Mouse (Mus musculus) MEL (cell line): ENCODE measurements around the gene Gimap7. TPM values are rescaled to one million over a fixed set of nuclear protein-coding genes. Genes with fewer than 3 reads are reported as not detected.

ENCODE experiments used
- DNase-seq: peaks from one replicate; pipeline ENCODE4 v3.0.0; 2011; ENCODE audit warnings: low read depth, low spot score
- H3K27ac ChIP-seq: 2 replicates; pipeline ENCODE4 v1.5.1; 2012; ENCODE audit warnings: low read depth, mild to moderate bottlenecking, control low read depth, low read length, moderate library complexity; ENCODE audit not compliant: control insufficient read depth
- H3K27me3 ChIP-seq, 2 experiments: fragments of 150-350 bp in 1 of 2; sonication (generic) in 1 of 2; 2 replicates each; pipeline ENCODE4 v1.6.1; 2012; ENCODE audit warnings: low read length in 2 of 2, mild to moderate bottlenecking in 2 of 2, improper control_type of control experiment in 1 of 2, moderate library complexity in 1 of 2; ENCODE audit not compliant: insufficient read depth in 2 of 2, control insufficient read depth in 1 of 2
- H3K36me3 ChIP-seq, 2 experiments: 2 replicates each; pipeline ENCODE4 v1.6.1; 2012 to 2014; ENCODE audit warnings: low read length in 2 of 2, improper control_type of control experiment in 1 of 2, inconsistent platforms in 1 of 2, mild to moderate bottlenecking in 1 of 2; ENCODE audit not compliant: insufficient read depth in 2 of 2, control insufficient read depth in 1 of 2
- H3K4me1 ChIP-seq, 2 experiments: fragments of 150-350 bp in 1 of 2; sonication (generic) in 1 of 2; 2 replicates each; pipeline ENCODE4 v1.6.1; 2012; ENCODE audit warnings: low read length in 2 of 2, improper control_type of control experiment in 1 of 2, mild to moderate bottlenecking in 1 of 2; ENCODE audit not compliant: insufficient read depth in 2 of 2, control insufficient read depth in 1 of 2
- H3K4me3 ChIP-seq, 2 experiments: fragments of 150-350 bp in 1 of 2; sonication (generic) in 1 of 2; 2 replicates each; pipeline ENCODE4 v1.5.1; 2012; ENCODE audit warnings: low read depth in 2 of 2, low read length in 2 of 2, mild to moderate bottlenecking in 2 of 2, moderate library complexity in 2 of 2, control low read depth in 1 of 2, improper control_type of control experiment in 1 of 2; ENCODE audit not compliant: control insufficient read depth in 1 of 2, insufficient read depth in 1 of 2
- H3K79me2 ChIP-seq: 2 replicates; pipeline ENCODE4 v1.6.1; 2012; ENCODE audit warnings: mild to moderate bottlenecking, low read length, moderate library complexity; ENCODE audit not compliant: control insufficient read depth, poor library complexity, insufficient read depth
- H3K9ac ChIP-seq: 2 replicates; pipeline ENCODE4 v1.6.1; 2012; ENCODE audit warnings: low read depth, mild to moderate bottlenecking, control low read depth, low read length, moderate library complexity; ENCODE audit not compliant: control insufficient read depth, poor library complexity, severe bottlenecking
- H3K9me3 ChIP-seq: fragments of 150-350 bp; sonication (generic); replicated peaks from 2 replicates; pipeline ENCODE4 v1.6.1; 2012; ENCODE audit warnings: mild to moderate bottlenecking, low read length, improper control_type of control experiment, moderate library complexity; ENCODE audit not compliant: insufficient read depth
- CHD1 ChIP-seq: IDR thresholded peaks from 2 replicates; pipeline ENCODE4 v1.6.1; 2012; ENCODE audit warnings: low read depth, mild to moderate bottlenecking, inconsistent platforms, low read length, improper control_type of control experiment
- CHD2 ChIP-seq: IDR thresholded peaks from 2 replicates; pipeline ENCODE4 v1.6.1; 2011; ENCODE audit warnings: low read length, improper control_type of control experiment
- CTCF ChIP-seq, 3 experiments: IDR thresholded peaks in 2 of 3; conservative IDR thresholded peaks in 1 of 3; 2 replicates each; pipeline ENCODE4 v1.5.1; 2011 to 2012; ENCODE audit warnings: low read length in 3 of 3, low read depth in 2 of 3, mild to moderate bottlenecking in 2 of 3, improper control_type of control experiment in 1 of 3, inconsistent platforms in 1 of 3, mixed read lengths in 1 of 3, moderate library complexity in 1 of 3; ENCODE audit not compliant: control insufficient read depth in 1 of 3, insufficient read depth in 1 of 3, poor library complexity in 1 of 3, severe bottlenecking in 1 of 3
- ELF1 ChIP-seq: IDR thresholded peaks from 2 replicates; pipeline ENCODE4 v1.6.1; 2014; ENCODE audit warnings: low read depth, mild to moderate bottlenecking, inconsistent platforms, low read length, improper control_type of control experiment, moderate library complexity
- EP300 ChIP-seq, 2 experiments: IDR thresholded peaks; 2 replicates each; pipeline ENCODE4 v1.6.1; 2011; ENCODE audit warnings: improper control_type of control experiment in 2 of 2, low read length in 2 of 2, low read depth in 1 of 2, mild to moderate bottlenecking in 1 of 2
- ETS1 ChIP-seq: IDR thresholded peaks from 2 replicates; pipeline ENCODE4 v1.6.1; 2012; ENCODE audit warnings: low read depth, mild to moderate bottlenecking, inconsistent platforms, low read length, improper control_type of control experiment, moderate library complexity
- GABPA ChIP-seq: IDR thresholded peaks from 2 replicates; pipeline ENCODE4 v1.6.1; 2012; ENCODE audit warnings: low read depth, mild to moderate bottlenecking, inconsistent platforms, low read length, improper control_type of control experiment, moderate library complexity
- GATA1 ChIP-seq: IDR thresholded peaks from 2 replicates; pipeline ENCODE4 v1.6.1; 2011; ENCODE audit warnings: low read depth, low read length, improper control_type of control experiment
- JUND ChIP-seq: IDR thresholded peaks from 2 replicates; pipeline ENCODE4 v1.6.1; 2011; ENCODE audit warnings: low read depth, mild to moderate bottlenecking, improper control_type of control experiment, low read length
- MAFK ChIP-seq: IDR thresholded peaks from 2 replicates; pipeline ENCODE4 v1.6.1; 2011; ENCODE audit warnings: low read depth, mild to moderate bottlenecking, low read length, improper control_type of control experiment, borderline replicate concordance
- MXI1 ChIP-seq: IDR thresholded peaks from 2 replicates; pipeline ENCODE4 v1.6.1; 2011; ENCODE audit warnings: mild to moderate bottlenecking, low read depth, low read length, improper control_type of control experiment
- MYC ChIP-seq: IDR thresholded peaks from 2 replicates; pipeline ENCODE4 v1.6.1; 2011; ENCODE audit warnings: low read depth, mild to moderate bottlenecking, low read length, improper control_type of control experiment, moderate library complexity
- NRF1 ChIP-seq: IDR thresholded peaks from 2 replicates; pipeline ENCODE4 v1.6.1; 2014; ENCODE audit warnings: low read depth, mild to moderate bottlenecking, inconsistent platforms, low read length, improper control_type of control experiment, moderate library complexity; ENCODE audit not compliant: poor library complexity, insufficient read depth, severe bottlenecking
- POLR2A ChIP-seq, 2 experiments: IDR thresholded peaks; 2 replicates each; pipeline ENCODE4 v1.6.1; 2011 to 2012; ENCODE audit warnings: low read length in 2 of 2, mild to moderate bottlenecking in 2 of 2, control low read depth in 1 of 2, improper control_type of control experiment in 1 of 2, low read depth in 1 of 2, moderate library complexity in 1 of 2; ENCODE audit not compliant: control insufficient read depth in 1 of 2, insufficient read depth in 1 of 2, poor library complexity in 1 of 2
- POLR2AphosphoS2 ChIP-seq: IDR thresholded peaks from 2 replicates; pipeline ENCODE4 v1.6.1; 2011; ENCODE audit warnings: low read length, improper control_type of control experiment
- POLR2AphosphoS5 ChIP-seq: IDR thresholded peaks from 2 replicates; pipeline ENCODE4 v1.6.1; 2012; ENCODE audit warnings: low read depth, borderline replicate concordance, mild to moderate bottlenecking, inconsistent platforms, low read length, moderate library complexity, mixed read lengths
- RAD21 ChIP-seq: IDR thresholded peaks from 2 replicates; pipeline ENCODE4 v1.6.1; 2011; ENCODE audit warnings: mild to moderate bottlenecking, low read depth, low read length, improper control_type of control experiment
- RCOR1 ChIP-seq: IDR thresholded peaks from 2 replicates; pipeline ENCODE4 v1.6.1; 2012; ENCODE audit warnings: low read depth, mild to moderate bottlenecking, inconsistent platforms, low read length, improper control_type of control experiment
- SIN3A ChIP-seq: IDR thresholded peaks from 2 replicates; pipeline ENCODE4 v1.6.1; 2012; ENCODE audit warnings: low read length, improper control_type of control experiment, inconsistent platforms
- TBP ChIP-seq: IDR thresholded peaks from 2 replicates; pipeline ENCODE4 v1.8.0; 2011; ENCODE audit warnings: low read depth, low read length, improper control_type of control experiment
- TCF12 ChIP-seq: IDR thresholded peaks from 2 replicates; pipeline ENCODE4 v1.6.1; 2014; ENCODE audit warnings: low read depth, mild to moderate bottlenecking, inconsistent platforms, low read length, improper control_type of control experiment, moderate library complexity
- USF1 ChIP-seq: IDR thresholded peaks from 2 replicates; pipeline ENCODE4 v1.6.1; 2014; ENCODE audit warnings: low read depth, mild to moderate bottlenecking, inconsistent platforms, low read length, improper control_type of control experiment, moderate library complexity
- ZC3H11A ChIP-seq: IDR thresholded peaks from 2 replicates; pipeline ENCODE4 v1.6.1; 2012; ENCODE audit warnings: low read depth, mild to moderate bottlenecking, inconsistent platforms, low read length, improper control_type of control experiment
- ZKSCAN1 ChIP-seq: IDR thresholded peaks from 2 replicates; pipeline ENCODE4 v1.6.1; 2012; ENCODE audit warnings: low read depth, mild to moderate bottlenecking, inconsistent platforms, low read length, improper control_type of control experiment, moderate library complexity
- ZMIZ1 ChIP-seq: IDR thresholded peaks from 2 replicates; pipeline ENCODE4 v1.6.1; 2012; ENCODE audit warnings: low read depth, mild to moderate bottlenecking, inconsistent platforms, low read length, improper control_type of control experiment, moderate library complexity
- polyA plus RNA-seq, 2 experiments: library from polyadenylated mRNA; stranded (reverse) in 1 of 2; unstranded in 1 of 2; fragments of >175 nt in 1 of 2; fragments of >200 nt in 1 of 2; gene quantifications; 2 replicates each; pipeline versions ENCODE4 v1.2.1 to v1.2.4; 2012; ENCODE audit warnings: low replicate concordance in 2 of 2, low read depth in 1 of 2; ENCODE audit not compliant: insufficient read length in 2 of 2, insufficient read depth in 1 of 2, missing spikeins in 1 of 2
- total RNA-seq: library from RNA; depleted of rRNA; stranded (reverse); fragments of 300-350 nt; gene quantifications from 2 replicates; pipeline ENCODE4 v1.2.3, GENCODE M21; 2012

The Gimap7 gene
- total and polyA plus RNA-seq, 3 experiments: not detected

GRCm38 (mm10) chr6:48706130-48706529, 12.3 kb upstream of the Gimap7 start:
- Histone ChIP-seq H3K9ac (no peak overlapping the region), H3K27me3 (peaks cover 0 to 2% of the 10 kb centered on the region in 2 experiments; a peak in 1 of 4 replicates), H3K4me3 (no peak overlapping the region), H3K79me2 (no peaks in the 10 kb centered on the region), H3K9me3 (no peaks in the 10 kb centered on the region), H3K4me1 (no peaks in the 10 kb centered on the region), H3K36me3 (no peaks in the 10 kb centered on the region), H3K27ac (no peak overlapping the region)
- DNase-seq: no peak
- TF ChIP-seq GABPA (no peak), POLR2A (IDR thresholded peaks at IDR 0.05; ENCODE audit: control insufficient read depth in 1 of 2, insufficient read depth in 1 of 2, low read depth in 1 of 2, low read length in 2 of 2, poor library complexity in 1 of 2) (no peak), ZC3H11A (no peak), CTCF (IDR thresholded peaks at IDR 0.05 in 2 of 3, conservative IDR thresholded peaks at IDR 0.05 in 1 of 3; ENCODE audit: control insufficient read depth in 1 of 3, insufficient read depth in 1 of 3, low read depth in 2 of 3, low read length in 3 of 3, poor library complexity in 1 of 3, severe bottlenecking in 1 of 3) (no peak), POLR2AphosphoS5 (no peak), TCF12 (no peak), CHD1 (no peak), RAD21 (no peak)

- H3K4me3 ChIP-seq: no peak overlapping the region
- no peaks in the 10 kb centered on the region for H3K4me1 ChIP-seq
- H3K9ac ChIP-seq: no peak overlapping the region
- TF ChIP-seq GABPA: no peak
- TF ChIP-seq EP300 (IDR thresholded peaks at IDR 0.05; ENCODE audit: low read depth in 1 of 2, low read length in 2 of 2): no peak
- no peak overlapping the region for H3K27ac ChIP-seq
- no peak for DNase-seq
- H3K79me2 ChIP-seq: no peaks in the 10 kb centered on the region
- no peaks in the 10 kb centered on the region for H3K27me3 ChIP-seq
- no peaks in the 10 kb centered on the region for H3K9me3 ChIP-seq
- no peaks in the 10 kb centered on the region for H3K36me3 ChIP-seq
Measured at GRCm38 (mm10) chr6:48720326-48720725, 1.9 kb downstream of the Gimap7 start.

GRCm38 (mm10) chr6:48723468-48723867, 5.0 kb downstream of the Gimap7 start:
- no peak for DNase-seq
- H3K9me3 ChIP-seq: no peaks in the 10 kb centered on the region
- no peaks in the 10 kb centered on the region for H3K79me2 ChIP-seq
- no peaks in the 10 kb centered on the region for H3K27me3 ChIP-seq
- H3K4me1 ChIP-seq: no peaks in the 10 kb centered on the region
- H3K36me3 ChIP-seq: no peaks in the 10 kb centered on the region
- H3K27ac ChIP-seq: no peak overlapping the region
- no peak overlapping the region for H3K9ac ChIP-seq
- H3K4me3 ChIP-seq: no peak overlapping the region
- TF ChIP-seq GATA1 (no peak), JUND (no peak), POLR2AphosphoS2 (no peak), MAFK (no peak), RAD21 (no peak), SIN3A (no peak), ETS1 (no peak), ZMIZ1 (no peak), MXI1 (no peak), ELF1 (no peak), ZKSCAN1 (no peak), MYC (no peak), NRF1 (no peak), RCOR1 (no peak), CTCF (IDR thresholded peaks at IDR 0.05 in 2 of 3, conservative IDR thresholded peaks at IDR 0.05 in 1 of 3; ENCODE audit: control insufficient read depth in 1 of 3, insufficient read depth in 1 of 3, low read depth in 2 of 3, low read length in 3 of 3, poor library complexity in 1 of 3, severe bottlenecking in 1 of 3) (no peak), GABPA (no peak), USF1 (no peak), POLR2AphosphoS5 (no peak), CHD2 (no peak), TBP (no peak)
